ENCODE assay signal across 8 mouse cellular contexts in the genomic region with DNA sequence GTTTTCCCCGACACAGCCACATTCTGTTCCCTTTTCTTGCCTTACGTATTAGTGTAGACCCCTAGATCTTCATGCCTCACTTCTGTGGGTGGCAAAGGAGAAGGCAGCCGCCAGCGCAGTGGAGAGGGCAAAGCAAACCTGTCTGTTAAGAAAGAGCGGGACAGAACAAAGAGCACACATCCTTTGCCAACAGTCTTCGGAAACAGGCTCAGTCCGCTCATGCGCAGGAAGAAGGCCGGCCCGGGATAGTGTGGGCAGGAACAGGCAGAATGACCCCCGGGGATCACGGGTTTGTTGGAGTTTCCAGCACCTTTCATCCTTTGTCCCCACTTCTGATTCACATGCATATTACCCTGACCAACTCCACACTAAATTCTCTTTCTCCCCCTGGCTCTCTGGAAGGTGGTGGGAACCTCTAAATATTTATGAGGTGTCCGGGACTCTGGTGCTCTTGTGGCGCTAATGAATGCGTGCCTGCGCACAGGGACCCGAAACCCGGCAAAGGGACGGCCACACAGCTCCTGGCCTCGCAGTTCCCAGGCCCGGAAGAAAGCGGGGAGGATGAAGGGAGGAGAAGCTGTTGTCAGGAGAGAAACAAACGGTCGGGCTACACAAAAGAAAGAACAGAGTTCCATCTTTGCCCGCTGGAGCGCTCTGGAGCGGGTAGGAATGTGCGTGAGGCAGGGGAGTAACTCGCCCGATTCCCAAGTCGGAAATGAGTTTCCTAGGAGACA. TPM values are rescaled to one million over a fixed set of nuclear protein-coding genes. Genes with fewer than 3 reads are reported as not detected.
A peak's percentile ranks its signal among the peaks of the same experiment; 100 is the strongest.
DNase-seq lines count a peak whose midpoint lies in the region; ATAC-seq and TF ChIP-seq lines count a peak whose summit lies in the region.

No protein-coding gene starts in this region.

- no peaks in the 10 kb centered on the region for H3K27me3 ChIP-seq in hindbrain, embryonic 15.5 days
- no peaks in the 10 kb centered on the region for H3K27me3 ChIP-seq in lung, postnatal 0 days (replicated peaks; ENCODE audit: insufficient read depth, low read length)

- H3K36me3 ChIP-seq in hindbrain, embryonic 15.5 days, result no peaks in the 10 kb centered on the region
- no peaks in the 10 kb centered on the region for H3K36me3 ChIP-seq in lung, postnatal 0 days (ENCODE audit: insufficient read depth, low read length)

- peaks cover 23% of the 10 kb centered on the region for H3K4me1 ChIP-seq in hindbrain, embryonic 15.5 days (replicated peaks)
- H3K4me1 ChIP-seq in lung, postnatal 0 days (ENCODE audit: insufficient read depth, low read depth, low read length), result 0 out of 2 replicates have a peak, but pooled peaks cover 4% of the 10 kb centered on the region

- peak overlapping the region; percentile 91 for H3K27ac ChIP-seq in hindbrain, embryonic 15.5 days (replicated peaks)
- H3K27ac ChIP-seq in lung, postnatal 0 days (ENCODE audit: low read length), result peak overlapping the region; percentile 82

- H3K9ac ChIP-seq in hindbrain, embryonic 15.5 days, result peak overlapping the region; percentile 56
- H3K9ac ChIP-seq in lung, postnatal 0 days (replicated peaks; ENCODE audit: low read depth), result peak overlapping the region; percentile 20; the same call in 1 of the 2 replicates

- no peaks in the 10 kb centered on the region for H3K9me3 ChIP-seq in hindbrain, embryonic 15.5 days
- no peaks in the 10 kb centered on the region for H3K9me3 ChIP-seq in lung, postnatal 0 days (ENCODE audit: low read length)

- TF ChIP-seq EP300 in lung, postnatal 0 days (IDR thresholded peaks at IDR 0.05), result no peak

- under 1% methylated on average over 31 of the region's 31 CpGs for WGBS in hindbrain, embryonic 15.5 days
- WGBS in lung, postnatal 0 days, result under 1% methylated on average over 31 of the region's 31 CpGs

- H3K4me3 ChIP-seq in hindbrain, embryonic 15.5 days, result peak overlapping the region; percentile 45
- peak overlapping the region; percentile 41 for H3K4me3 ChIP-seq in lung, postnatal 0 days (ENCODE audit: low read depth, low read length)

- peak; percentile 94 for ATAC-seq in hindbrain, embryonic 15.5 days (ENCODE audit: low FRiP score, low read depth)
- peak; percentile 88 for ATAC-seq in lung, postnatal 0 days
- no peak for ATAC-seq in erythroid progenitor cell, adult 5-6 weeks (replicated peaks; ENCODE audit: low FRiP score, poor library complexity, severe bottlenecking)

- peak overlapping the region; percentile 72 for H3K4me2 ChIP-seq in hindbrain, embryonic 15.5 days
- H3K4me2 ChIP-seq in lung, postnatal 0 days (replicated peaks; ENCODE audit: low read depth, low read length), result peak overlapping the region; percentile 71

- TF ChIP-seq CTCF in lung, postnatal 0 days (IDR thresholded peaks at IDR 0.05), result peak; percentile 56

- DNase-seq in adrenal gland, postnatal 10 days, result peak; percentile 84
- peak; percentile 91 for DNase-seq in embryo, embryonic 10 days (ENCODE audit: low spot score)
- peak; percentile 61 for DNase-seq in gastrocnemius, postnatal 10 days
- DNase-seq in left cerebral cortex, adult 11 months (ENCODE audit: low spot score), result peak; percentile 73
- peak; percentile 82 for DNase-seq in lung, postnatal 0 days (ENCODE audit: low spot score)
- DNase-seq in retina, embryonic 14.5 days (ENCODE audit: low spot score), result peak; percentile 77

RNA-seq across cellular contexts. Expression of a gene that starts 15.5 kb away (rescaled TPM):
- total RNA-seq in adrenal gland, postnatal 10 days (2021), result 100 to 1,000 TPM; 239 to 282 TPM
- total RNA-seq in gastrocnemius, postnatal 10 days (2021), result 100 to 1,000 TPM; 268 to 288 TPM
- 45.3 and 47.2 TPM in 2 replicates for polyA plus RNA-seq in hindbrain, embryonic 15.5 days (2015; fragmentation: Nextera tagmentation; extraction: Ambion mirVana)
- polyA plus RNA-seq in lung, postnatal 0 days (2015; fragmentation: Nextera tagmentation; extraction: Ambion mirVana), result 60.2 and 67.9 TPM in 2 replicates
- total RNA-seq in erythroid progenitor cell, adult 5-6 weeks (2015; ENCODE audit: low replicate concordance), result 154 and 211 TPM in 2 replicates
- 86.4 and 91.0 TPM in 2 replicates for total RNA-seq in erythroid progenitor cell, adult 5-6 weeks (2017; ENCODE audit: low replicate concordance)
